Mouse (Mus musculus) spleen, adult 2 months (tissue): Measurements from ENCODE around the gene Megf6.

ENCODE experiments used
- CTCF ChIP-seq: fragments of 200-500 bp; IDR thresholded peaks from 2 replicates; pipeline ENCODE4 v1.5.1; 2011; ENCODE audit warnings: mild to moderate bottlenecking, inconsistent platforms; ENCODE audit not compliant: insufficient read depth, insufficient read length, insufficient replicate concordance; ENCODE audit errors: extremely low read depth
- POLR2A ChIP-seq: fragments of 200-500 bp; IDR thresholded peaks from 2 replicates; pipeline ENCODE4 v1.6.1; 2011; ENCODE audit warnings: low read depth, low read length, inconsistent platforms

- TF ChIP-seq CTCF (no peak), POLR2A (no peak)
Observed at GRCm38 (mm10) chr4:154312935-154313621, 142.5 kb downstream of the Megf6 start.
